Mouse (Mus musculus) adrenal gland, postnatal 4 days (tissue): ENCODE measurements around the gene Galr3. TPM values are rescaled to one million over a fixed set of nuclear protein-coding genes. Genes with fewer than 3 reads are reported as not detected.
"Not testable (repeated sequence)": the region's sequence is repeated elsewhere in the genome, so short reads cannot be mapped to it uniquely, and the experiment has no call there.

Experiments
- DNase-seq, 2 experiments: peaks; one replicate each; pipeline ENCODE4 v3.0.0; 2021 to 2022; ENCODE audit warnings: low spot score in 2 of 2, mixed read lengths in 2 of 2
- long read RNA-seq, 2 experiments: library from polyadenylated mRNA; stranded (forward); transcript quantifications; one replicate each; pipeline ENCODE4 v2.0.0; 2021
- total RNA-seq, 2 experiments: library from RNA; stranded (reverse); gene quantifications; 2 replicates each; pipeline ENCODE4 v1.2.3; 2021

Galr3 gene
- 1 to 10 TPM in 1 of 2 experiments, under 1 TPM in 1; 0.65 to 1.1 TPM for total RNA-seq
- long read RNA-seq, experiment 1, result 0 reads
- long read RNA-seq, experiment 2, result 0 reads

DNA sequence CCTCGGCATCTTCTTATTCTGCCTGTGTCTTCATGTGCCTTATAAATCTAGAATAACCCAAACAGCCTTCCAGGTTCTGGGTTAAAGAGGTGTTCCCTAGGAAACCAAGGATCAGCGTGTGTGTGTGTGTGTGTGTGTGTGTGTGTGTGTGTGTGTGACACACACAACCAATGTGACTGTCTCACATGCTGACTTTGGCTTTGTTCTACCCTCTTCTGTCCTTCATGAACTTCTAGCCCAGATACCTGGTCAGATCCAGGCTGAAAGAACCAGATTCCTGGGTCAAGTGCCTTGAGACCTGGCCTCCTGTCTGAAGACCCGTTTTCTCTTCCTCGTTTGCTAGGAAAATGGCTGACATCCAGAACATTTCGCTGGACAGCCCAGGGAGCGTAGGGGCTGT lies at the start of gene Galr3:
Gene Galr3, plus strand, starts transcription at position 301 of the 400 bp plus-strand sequence.
- DNase-seq, result no peak

DNA sequence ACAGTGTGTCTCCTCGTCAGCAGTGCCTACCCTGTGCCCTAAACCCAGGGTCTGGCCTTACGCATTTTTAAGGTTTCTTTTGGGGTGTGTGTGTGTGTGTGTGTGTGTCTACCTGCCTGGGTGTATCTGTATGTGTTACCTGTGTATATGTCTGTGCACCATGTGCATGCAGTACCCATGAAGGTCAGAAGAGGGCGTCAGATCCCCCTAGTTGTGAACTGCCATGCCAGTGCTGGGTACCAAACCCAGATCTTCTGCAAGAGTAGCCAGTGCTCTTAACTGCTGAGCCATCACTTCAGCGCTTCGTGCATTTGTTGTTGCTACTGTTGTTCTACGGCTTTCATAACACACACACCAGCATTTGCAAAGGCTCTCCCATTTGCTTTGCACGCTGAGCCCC lies 49.5 kb upstream of the Galr3 start:
- DNase-seq, result no peak

DNA sequence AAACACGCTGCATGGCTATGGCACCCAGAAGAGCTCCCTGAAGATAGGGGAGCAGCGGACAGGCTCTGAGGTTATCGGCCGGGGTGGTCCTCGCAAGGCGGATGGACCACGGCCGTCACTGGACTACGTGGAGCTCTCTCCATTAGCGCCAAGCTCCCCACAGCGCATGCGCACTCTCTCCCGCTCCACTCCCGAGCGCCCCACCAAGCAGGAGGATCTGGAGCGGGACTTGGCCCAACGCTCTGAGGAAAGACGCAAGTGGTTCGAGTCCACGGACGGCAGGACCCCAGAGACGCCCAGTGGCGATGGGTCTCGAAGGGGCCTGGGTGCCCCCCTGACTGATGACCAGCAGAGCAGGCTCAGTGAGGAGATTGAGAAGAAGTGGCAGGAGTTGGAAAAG lies 48.8 kb upstream of the Galr3 start:
- no peak for DNase-seq

DNA sequence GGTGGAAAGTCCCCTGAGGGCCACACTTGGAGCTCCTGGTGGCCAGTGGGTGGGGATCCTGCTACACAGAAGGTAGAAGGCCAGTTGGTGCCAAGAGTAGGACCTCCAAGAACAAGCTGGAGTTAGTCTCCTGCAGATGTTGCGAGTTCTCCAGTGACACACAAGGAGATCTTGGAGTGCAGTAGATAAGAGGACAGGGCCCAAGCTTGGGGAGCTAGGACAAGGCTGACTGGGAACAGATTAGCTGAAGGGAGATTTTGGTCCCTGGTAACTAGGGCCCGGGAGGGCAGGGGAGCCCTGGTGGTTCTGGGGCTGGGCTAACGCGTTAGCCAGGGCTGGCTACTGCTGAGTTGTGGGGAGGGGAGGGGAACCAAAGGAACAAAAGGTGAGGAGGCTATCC lies 45.8 kb upstream of the Galr3 start:
- no peak for DNase-seq

DNA sequence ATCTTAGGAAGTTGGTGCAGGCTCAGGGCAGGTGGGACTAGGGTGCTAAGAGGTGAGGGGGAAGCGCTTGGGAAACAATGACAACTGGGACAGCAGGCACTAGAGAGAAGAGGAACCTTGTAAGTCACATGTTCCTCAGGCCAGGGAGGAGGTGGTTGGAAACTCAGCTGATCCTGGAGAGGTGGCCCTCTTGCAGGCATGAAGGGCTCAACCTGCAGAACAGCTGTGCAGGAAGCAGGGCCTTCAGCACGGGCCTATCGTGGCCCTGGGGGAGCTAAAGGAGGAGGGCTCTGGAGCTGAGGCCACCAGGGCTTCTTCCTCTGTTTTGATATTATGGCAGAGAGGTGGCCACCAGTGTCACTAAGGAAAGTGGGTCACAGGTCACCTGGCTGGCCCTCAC lies 45.0 kb upstream of the Galr3 start:
- DNase-seq, result no peak

DNA sequence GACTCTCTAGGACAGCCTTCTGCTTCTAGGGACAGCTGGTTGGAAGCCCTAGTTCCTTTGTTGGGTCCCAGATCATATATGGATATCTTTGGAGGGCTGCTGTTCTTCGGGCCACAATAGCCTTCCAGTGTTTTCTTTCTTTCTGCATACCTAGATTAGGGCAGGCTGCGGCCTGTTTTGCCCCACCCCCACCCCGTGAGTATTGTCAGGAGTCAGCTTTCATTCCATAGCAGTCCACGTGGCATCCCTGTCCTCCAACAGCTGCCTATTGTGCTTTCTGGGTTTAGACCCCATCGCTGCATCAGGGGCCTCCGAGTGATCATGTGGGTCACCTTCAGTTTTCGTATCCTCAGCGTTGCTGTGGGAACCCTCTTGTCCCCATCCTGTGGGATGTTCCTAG lies 43.3 kb upstream of the Galr3 start:
- DNase-seq, result no peak

DNA sequence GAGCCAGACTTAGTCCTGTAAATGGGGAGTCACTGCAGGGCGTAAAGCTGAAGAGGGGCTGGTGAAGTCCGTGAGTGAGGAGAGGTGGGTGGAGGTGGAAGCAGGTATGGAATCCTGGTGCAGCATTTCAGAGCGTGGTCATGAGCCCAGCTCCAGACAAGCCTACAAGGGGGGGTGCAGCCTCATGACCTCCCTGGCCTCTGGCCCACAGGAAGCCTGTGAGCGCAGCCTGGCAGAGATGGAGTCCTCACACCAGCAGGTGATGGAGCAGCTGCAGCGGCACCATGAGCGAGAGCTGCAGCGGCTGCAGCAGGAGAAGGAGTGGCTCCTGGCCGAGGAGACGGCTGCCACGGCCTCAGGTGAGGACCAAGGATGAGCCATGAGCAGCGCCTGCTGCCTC lies 42.1 kb upstream of the Galr3 start:
- no peak for DNase-seq

DNA sequence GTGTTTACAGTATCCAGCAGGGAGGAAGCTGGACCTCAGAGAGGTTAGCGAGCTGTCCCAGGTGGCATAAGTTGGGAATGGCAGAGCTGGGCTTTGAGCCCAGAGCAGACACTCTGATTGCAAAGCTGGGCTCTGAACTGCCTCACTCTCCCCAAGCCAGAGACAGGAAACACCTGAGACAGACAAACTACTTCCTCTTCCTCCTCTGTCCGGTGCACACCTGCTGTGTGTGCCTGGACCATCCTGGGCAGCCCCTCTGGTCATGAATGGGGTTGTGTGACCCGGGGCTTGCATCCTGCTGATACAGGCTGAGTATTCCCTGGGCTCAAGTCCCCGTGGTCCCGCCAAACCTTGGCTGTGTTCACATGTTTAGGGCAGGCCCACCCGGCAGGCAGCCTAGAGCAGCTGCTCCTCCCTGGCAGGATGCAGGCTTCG lies 41.3 kb upstream of the Galr3 start:
- DNase-seq, result no peak

DNA sequence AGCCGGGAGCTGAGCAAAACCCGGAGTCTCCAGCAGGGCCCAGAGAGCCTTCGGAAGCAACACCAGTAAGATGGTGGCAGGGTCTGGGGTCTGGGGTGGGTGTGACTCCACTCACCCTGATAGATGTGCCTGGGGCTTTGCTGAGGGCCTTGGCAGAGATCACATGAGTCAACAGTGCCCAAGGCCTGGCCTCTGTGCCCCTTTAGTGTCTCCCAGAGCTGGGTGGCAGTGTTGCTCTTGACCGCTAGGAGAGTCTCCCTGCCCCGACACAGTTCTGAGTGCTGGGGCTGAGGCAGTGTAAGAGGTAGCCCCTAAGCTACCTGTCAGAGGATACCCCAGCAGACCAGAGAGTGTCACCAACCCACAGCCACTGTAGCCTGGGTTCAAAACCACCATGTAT lies 40.1 kb upstream of the Galr3 start:
- DNase-seq, result no peak

DNA sequence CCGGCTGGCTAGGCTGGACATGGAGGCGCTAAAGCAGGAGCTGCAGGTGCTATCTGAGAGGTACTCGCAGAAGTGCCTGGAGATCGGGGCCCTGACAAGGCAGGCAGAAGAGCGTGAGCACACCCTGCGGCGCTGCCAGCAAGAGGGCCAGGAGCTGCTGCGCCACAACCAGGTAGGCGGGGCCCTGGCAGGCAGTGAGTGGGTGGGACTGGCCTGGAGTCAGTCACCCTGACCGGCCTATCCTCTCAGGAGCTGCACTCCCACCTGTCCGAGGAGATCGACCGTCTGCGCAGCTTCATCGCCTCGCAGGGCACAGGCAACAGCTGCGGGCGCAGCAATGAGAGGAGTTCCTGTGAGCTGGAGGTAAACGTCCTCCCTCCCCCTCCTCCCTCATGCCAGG lies 39.6 kb upstream of the Galr3 start:
- no peak for DNase-seq

DNA sequence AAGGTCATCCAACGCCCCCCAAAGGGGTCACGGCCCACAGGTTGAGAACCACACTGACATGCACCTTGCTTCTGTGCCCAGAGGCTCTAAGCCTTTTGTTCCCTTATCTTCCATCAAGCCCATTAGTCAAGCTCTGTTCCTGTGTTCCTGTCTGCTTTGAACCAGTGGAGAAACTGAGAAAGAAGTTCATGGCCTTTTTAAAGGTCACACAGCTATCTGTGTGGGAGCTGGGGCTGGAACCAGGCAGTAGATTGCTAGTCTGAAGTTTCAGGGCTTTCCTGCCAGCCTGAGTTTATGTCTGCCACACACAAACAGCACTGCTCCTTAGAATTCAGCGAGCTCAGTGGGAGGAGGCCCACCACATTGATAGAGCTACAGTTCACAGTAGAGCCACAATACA lies 38.6 kb upstream of the Galr3 start:
- no peak for DNase-seq

DNA sequence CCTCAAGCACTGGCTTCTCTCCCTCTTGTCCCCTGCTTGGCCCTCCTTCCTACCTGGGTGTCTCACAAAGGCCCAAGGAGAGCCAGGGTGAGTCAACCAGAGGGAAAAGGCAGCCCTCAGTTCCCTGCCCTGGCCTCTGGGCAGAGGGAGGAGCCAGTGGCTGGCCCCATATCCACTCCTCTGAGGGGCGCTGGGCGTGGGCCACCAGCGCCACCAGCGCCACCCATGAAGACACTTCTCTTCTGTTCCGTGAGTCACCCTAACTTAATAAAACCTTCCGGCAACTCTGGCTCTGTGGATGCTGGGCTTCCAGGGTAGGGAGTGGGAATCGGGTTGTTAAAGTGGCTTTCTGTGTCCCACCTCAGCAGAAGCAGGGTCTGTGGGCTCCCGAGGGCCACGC lies 36.1 kb upstream of the Galr3 start:
- no peak for DNase-seq

DNA sequence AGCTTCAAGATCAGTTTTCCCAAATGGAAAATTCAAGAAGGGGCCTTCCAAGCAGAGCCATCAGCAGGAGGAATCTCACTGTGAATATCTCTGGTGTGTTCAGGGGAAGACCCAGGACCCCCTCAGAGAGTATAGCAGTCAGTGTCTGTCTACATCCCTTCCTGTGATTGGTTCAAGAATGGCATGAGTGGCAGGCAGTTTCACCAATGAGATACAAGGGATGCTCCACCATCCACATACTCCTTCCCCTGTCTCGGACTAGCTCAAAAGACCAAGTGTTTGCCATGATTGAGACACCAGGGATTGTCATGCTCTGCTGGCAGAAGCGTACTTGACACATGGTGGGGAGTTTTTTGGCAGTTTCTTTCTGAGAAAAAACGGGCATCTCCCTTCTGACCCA lies 35.0 kb upstream of the Galr3 start:
- DNase-seq, result no peak

DNA sequence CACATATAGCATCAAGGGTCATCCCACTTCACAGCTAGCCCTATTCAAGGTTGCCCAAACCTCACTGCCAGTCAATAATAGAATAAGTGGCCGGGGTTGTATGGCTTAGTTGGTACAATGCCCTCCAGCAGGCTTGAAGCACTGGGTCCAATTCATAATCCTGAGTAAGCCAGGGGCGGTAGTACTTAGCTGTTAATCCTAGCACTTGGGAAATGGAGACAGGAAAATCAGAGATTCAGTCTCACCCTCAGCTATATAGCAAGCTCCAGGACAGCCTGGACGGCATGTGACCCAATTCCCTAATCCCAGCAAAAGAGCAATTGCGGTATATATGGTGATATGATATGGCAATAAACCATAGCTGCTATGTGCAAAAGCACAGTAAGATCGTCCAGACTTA lies 34.6 kb upstream of the Galr3 start:
- DNase-seq, result no peak

DNA sequence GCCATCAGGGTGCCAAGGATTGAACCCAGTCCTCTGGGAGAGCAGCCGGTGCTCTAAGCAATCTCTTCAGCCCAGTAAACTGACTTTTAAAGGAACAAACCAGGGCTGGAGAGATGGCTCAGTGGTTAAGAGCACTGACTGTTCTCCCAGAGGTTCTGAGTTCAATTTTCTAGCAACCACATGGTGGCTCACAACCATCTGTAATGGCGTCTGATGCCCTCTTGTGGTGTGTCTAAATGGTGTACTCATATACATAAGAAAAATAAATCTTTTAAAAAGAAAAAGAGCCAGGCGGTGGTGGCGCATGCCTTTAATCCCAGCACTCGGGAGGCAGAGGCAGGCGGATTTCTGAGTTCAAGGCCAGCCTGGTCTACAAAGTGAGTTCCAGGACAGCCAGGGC lies 33.8 kb upstream of the Galr3 start:
- DNase-seq, result not testable (repeated sequence)

DNA sequence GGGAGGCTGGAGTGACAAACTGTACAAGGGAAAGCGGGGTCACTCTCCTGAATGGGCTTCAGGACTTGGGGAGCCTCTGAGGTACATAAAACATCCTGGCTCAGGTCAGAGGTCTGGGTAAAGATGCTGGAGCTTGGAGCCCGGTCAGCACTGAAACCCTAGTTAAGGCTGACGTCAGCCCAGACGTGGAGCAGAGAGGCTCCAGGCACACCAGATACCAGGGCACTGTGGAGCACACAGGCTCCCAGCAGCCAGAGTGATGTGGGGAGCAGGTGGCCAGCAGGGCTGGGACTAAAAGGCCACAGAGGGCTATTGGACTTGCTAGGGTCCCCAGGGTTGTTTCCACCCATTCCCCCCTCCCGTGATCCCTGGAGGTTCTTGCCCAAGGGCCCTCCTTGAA lies 32.0 kb upstream of the Galr3 start:
- DNase-seq, result no peak

DNA sequence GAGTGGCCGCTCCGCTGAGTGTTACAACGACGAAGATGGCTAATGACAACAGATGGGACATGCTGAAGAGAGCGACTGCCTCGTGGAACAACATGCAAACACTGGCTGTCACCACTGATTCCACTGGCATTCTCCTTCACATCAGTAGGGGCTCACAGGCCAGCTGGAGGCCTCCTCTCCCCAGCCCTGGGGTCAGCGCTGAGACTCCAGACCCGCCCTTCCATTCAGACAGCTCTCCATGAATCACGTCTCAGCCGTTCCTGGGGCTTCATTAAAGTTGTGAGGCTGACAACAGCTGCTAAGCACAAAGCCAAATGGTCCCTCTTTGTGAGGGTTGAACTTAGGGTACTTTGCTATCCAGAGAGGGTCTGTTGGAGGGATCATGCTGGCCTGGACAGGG lies 30.1 kb upstream of the Galr3 start:
- DNase-seq, result no peak

DNA sequence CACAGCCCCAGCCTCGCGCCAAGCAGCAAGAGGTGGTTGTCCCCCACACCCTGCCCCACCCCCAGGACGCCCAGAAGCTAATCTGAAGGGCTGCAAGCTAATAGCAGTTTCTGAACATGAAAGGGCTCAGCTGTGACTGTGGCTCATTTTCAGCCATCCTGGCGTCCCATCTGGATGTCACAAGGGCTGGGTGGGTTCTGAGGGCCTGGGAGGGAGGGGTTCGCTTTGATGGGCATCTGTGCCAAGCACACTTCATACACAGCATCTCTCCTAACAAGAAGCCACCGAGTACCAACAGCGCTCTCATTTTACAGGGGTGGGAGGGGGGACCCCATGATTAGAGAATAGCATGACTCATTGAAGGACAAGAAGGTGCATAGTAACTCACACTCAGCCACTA lies 28.3 kb upstream of the Galr3 start:
- DNase-seq, result no peak

DNA sequence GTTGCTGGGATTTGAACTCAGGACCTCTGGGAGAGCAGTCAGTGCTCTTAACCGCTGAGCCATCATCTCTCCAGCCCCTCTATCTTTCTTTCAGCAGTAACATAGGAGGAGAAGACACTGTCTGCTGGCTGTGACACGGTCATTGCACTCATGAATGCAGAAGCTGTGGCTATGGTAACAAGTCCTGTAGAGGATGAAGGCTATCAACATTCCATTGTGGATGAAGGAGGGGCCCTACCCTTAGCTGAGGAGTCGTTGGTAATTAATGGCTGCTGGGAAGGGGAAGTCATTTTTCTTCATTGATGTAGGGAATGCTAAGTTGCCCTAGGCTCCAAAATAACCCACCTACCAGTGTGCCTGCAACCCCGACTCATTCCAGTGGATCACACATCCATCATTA lies 23.5 kb upstream of the Galr3 start:
- no peak for DNase-seq

DNA sequence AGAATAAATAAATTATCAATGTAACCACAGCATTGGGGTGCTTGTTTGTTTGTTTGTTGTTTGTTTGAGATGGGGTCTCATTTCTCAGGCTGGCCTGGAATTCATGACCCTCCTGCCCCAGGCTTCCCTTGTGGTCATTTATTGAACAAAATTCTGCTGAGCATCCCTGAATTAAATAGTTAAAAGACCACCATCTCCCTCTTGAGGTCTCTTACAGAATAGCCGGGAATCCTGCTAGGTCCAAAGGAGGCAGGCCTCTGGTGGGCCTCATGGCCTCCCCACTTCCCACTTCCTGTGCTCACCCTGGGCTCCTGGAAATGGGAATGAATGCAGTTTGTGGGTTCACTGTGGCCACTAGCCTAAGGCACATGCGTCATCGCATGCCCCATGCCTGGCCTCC lies 22.8 kb upstream of the Galr3 start:
- no peak for DNase-seq

DNA sequence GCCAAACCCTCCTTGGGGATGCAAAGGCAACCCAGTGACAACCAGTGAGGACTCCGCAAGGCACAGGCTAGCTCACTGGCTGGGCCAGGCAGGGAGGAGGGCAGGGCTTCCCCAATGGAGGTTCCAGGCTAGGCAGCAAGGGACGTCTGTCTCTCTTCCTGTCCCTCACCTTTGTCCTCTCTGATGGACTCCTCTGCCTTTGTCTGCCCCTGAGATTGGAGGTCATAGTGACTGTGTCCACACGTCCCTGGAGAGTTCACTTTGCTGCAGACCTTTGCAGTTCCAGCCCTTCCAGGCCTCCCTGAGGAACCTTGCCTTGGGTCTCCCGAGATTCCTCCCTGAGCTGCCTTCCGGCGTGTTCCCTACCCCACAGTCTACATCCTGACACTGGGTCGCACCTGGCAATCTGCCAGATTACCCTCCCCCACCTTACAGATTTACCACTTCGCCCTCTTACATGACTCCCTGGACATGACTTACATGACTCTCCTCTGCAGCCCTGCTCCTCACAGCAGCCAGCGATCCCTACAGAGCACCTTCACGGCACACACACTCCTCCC lies 18.9 kb upstream of the Galr3 start:
- DNase-seq, result no peak

DNA sequence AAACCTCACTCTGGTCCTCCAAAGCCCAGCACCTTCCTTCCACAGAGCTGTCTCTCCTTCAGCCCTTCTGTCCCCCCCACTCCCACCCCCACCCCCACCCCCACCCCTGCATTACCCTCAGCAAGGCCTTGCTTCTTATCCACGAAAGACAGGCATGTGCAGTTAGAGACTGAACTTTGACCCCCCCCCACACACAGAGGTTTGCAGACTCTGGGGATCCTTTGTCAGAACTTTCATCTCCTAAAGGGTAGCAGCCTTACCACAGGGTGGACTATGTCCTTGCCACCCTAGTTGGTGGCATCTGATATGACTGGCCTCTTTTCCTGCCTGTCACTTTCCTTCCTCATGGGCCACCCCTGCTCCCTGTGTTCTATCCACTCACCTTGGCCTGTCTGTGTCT lies 18.3 kb upstream of the Galr3 start:
- DNase-seq, result no peak

DNA sequence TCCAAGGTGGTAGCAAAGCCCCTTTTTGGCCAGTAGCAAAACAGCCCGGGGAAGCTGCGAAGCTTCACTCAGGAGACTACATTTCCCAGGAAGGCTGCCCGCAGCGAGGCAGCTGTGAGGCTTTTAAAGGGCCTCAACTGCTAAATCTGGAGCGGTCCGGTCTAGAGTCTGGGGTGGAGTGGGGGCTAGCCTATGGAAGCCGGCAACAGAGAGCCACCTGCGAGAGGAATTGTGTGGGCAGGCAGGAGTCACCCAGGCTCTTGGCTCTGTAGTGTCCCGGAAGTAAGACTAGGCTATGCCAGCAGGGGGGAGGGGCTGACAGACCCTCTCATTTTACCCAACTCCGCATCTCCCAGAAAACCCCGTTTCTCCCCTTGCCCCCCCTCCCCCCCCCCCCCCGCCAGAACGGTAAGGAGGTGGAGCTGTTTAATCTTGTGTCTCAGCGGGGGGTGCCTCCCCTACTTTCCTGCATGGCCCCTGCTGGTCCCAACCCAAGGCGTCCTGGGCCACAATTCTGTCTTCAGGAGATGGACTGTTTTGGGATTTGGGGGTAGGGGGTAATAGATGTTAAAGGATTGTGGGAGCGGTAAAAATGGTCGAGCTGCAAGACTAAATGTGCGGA lies 15.9 kb upstream of the Galr3 start:
- DNase-seq, result no peak
